Mouse (Mus musculus): Measurements from ENCODE around the gene Psors1c2.
"Not testable (repeated sequence)": the region's sequence is repeated elsewhere in the genome, so short reads cannot be mapped to it uniquely, and the experiment has no call there.

Psors1c2 gene

GRCm38 (mm10) chr17:35532901-35533300, at the start of gene Psors1c2:
TSS of gene Psors1c2 (plus strand) at chr17:35533201.
- DNase-seq (ENCODE audit: low spot score in 2 of 2), result no peak

- DNase-seq (ENCODE audit: low spot score in 2 of 2), result peak in 1 of 2 experiments; percentile 22
These were observed 48.9 kb upstream of the Psors1c2 start for GRCm38 (mm10) chr17:35484066-35484465.

GRCm38 (mm10) chr17:35485702-35486101, 47.3 kb upstream of the Psors1c2 start:
- no peak for DNase-seq (ENCODE audit: low spot score in 2 of 2)

- no peak for DNase-seq (ENCODE audit: low spot score in 2 of 2)
These were observed 46.3 kb upstream of the Psors1c2 start for GRCm38 (mm10) chr17:35486726-35487125.

- DNase-seq (ENCODE audit: low spot score in 2 of 2), result no peak
These were observed 45.0 kb upstream of the Psors1c2 start for GRCm38 (mm10) chr17:35488041-35488440.

- DNase-seq (ENCODE audit: low spot score in 2 of 2), result no peak
These were observed 42.7 kb upstream of the Psors1c2 start for GRCm38 (mm10) chr17:35490320-35490719.

GRCm38 (mm10) chr17:35497124-35497523, 35.9 kb upstream of the Psors1c2 start:
- no peak for DNase-seq (ENCODE audit: low spot score in 2 of 2)

- no peak for DNase-seq (ENCODE audit: low spot score in 2 of 2)
These were observed 30.8 kb upstream of the Psors1c2 start for GRCm38 (mm10) chr17:35502226-35502625.

GRCm38 (mm10) chr17:35502762-35503161, 30.2 kb upstream of the Psors1c2 start:
- no peak for DNase-seq (ENCODE audit: low spot score in 2 of 2)

- DNase-seq (ENCODE audit: low spot score in 2 of 2), result no peak
These were observed 29.2 kb upstream of the Psors1c2 start for GRCm38 (mm10) chr17:35503849-35504248.

- DNase-seq (ENCODE audit: low spot score in 2 of 2), result no peak
These were observed 28.1 kb upstream of the Psors1c2 start for GRCm38 (mm10) chr17:35504628-35505481.

GRCm38 (mm10) chr17:35505776-35506175, 27.2 kb upstream of the Psors1c2 start, which contains the start of gene Pou5f1:
TSS of gene Pou5f1 (plus strand) at chr17:35506018.
- DNase-seq (ENCODE audit: low spot score in 2 of 2), result no peak

- no peak for DNase-seq (ENCODE audit: low spot score in 2 of 2)
These were observed 26.1 kb upstream of the Psors1c2 start for GRCm38 (mm10) chr17:35506881-35507280.

GRCm38 (mm10) chr17:35507556-35508260, 25.3 kb upstream of the Psors1c2 start:
- DNase-seq (ENCODE audit: low spot score in 2 of 2), result no peak

GRCm38 (mm10) chr17:35508279-35508678, 24.7 kb upstream of the Psors1c2 start:
- not testable (repeated sequence) for DNase-seq (ENCODE audit: low spot score in 2 of 2)

GRCm38 (mm10) chr17:35509284-35509683, 23.7 kb upstream of the Psors1c2 start:
- no peak for DNase-seq (ENCODE audit: low spot score in 2 of 2)

GRCm38 (mm10) chr17:35512916-35513626, 19.9 kb upstream of the Psors1c2 start:
- DNase-seq (ENCODE audit: low spot score in 2 of 2), result no peak

- peak; percentile 27 to 55 for DNase-seq (ENCODE audit: low spot score in 2 of 2)
These were observed 19.1 kb upstream of the Psors1c2 start for GRCm38 (mm10) chr17:35513886-35514285.

- no peak for DNase-seq (ENCODE audit: low spot score in 2 of 2)
These were observed 18.2 kb upstream of the Psors1c2 start for GRCm38 (mm10) chr17:35514756-35515155.

- no peak for DNase-seq (ENCODE audit: low spot score in 2 of 2)
These were observed 16.9 kb upstream of the Psors1c2 start for GRCm38 (mm10) chr17:35515911-35516640.
